Mouse (Mus musculus): ENCODE data around the gene Afg1l.

- TF ChIP-seq CTCF (IDR thresholded peaks at IDR 0.05; ENCODE audit: insufficient read depth, low read depth, low read length) (no peak), POLR2A (IDR thresholded peaks at IDR 0.05; ENCODE audit: insufficient read depth, low read depth, low read length) (no peak)
These were observed 132.0 kb downstream of the Afg1l start for GRCm38 (mm10) chr10:42346179-42346877.

Data from olfactory bulb, adult 2 months (tissue).